Mouse (Mus musculus): Measurements from ENCODE around the gene U2af1l4.

U2af1l4 gene

GRCm38 (mm10) chr7:30563117-30563905 is at the start of gene U2af1l4, which contains the start of the genes Gm49396 and Psenen:
U2af1l4 (plus strand) TSS chr7:30563301.
Gm49396 (plus strand) TSS chr7:30563344.
Psenen (minus strand) TSS chr7:30563627.
- DNase-seq (ENCODE audit: low spot score) = peak; percentile 96

GRCm38 (mm10) chr7:30515003-30515760 is 47.9 kb upstream of the U2af1l4 start:
- no peak for DNase-seq (ENCODE audit: low spot score)

GRCm38 (mm10) chr7:30518325-30518724 is 44.8 kb upstream of the U2af1l4 start:
- DNase-seq (ENCODE audit: low spot score) = no peak

GRCm38 (mm10) chr7:30520396-30520795 is 42.7 kb upstream of the U2af1l4 start:
- no peak for DNase-seq (ENCODE audit: low spot score)

GRCm38 (mm10) chr7:30520856-30521255 is 42.2 kb upstream of the U2af1l4 start:
- no peak for DNase-seq (ENCODE audit: low spot score)

- no peak for DNase-seq (ENCODE audit: low spot score)
Measured at GRCm38 (mm10) chr7:30522871-30523270, 40.2 kb upstream of the U2af1l4 start.

- no peak for DNase-seq (ENCODE audit: low spot score)
Measured at GRCm38 (mm10) chr7:30524487-30524886, 38.6 kb upstream of the U2af1l4 start.

GRCm38 (mm10) chr7:30525954-30526353 is 37.1 kb upstream of the U2af1l4 start:
- no peak for DNase-seq (ENCODE audit: low spot score)

- DNase-seq (ENCODE audit: low spot score) = no peak
Measured at GRCm38 (mm10) chr7:30526399-30526798, 36.7 kb upstream of the U2af1l4 start.

- DNase-seq (ENCODE audit: low spot score) = no peak
Measured at GRCm38 (mm10) chr7:30526981-30527380, 36.1 kb upstream of the U2af1l4 start.

- DNase-seq (ENCODE audit: low spot score) = no peak
Measured at GRCm38 (mm10) chr7:30531291-30531815, 31.7 kb upstream of the U2af1l4 start.

- no peak for DNase-seq (ENCODE audit: low spot score)
Measured at GRCm38 (mm10) chr7:30532931-30533330, 30.2 kb upstream of the U2af1l4 start.

GRCm38 (mm10) chr7:30533941-30534632 is 29.0 kb upstream of the U2af1l4 start:
- no peak for DNase-seq (ENCODE audit: low spot score)

GRCm38 (mm10) chr7:30534633-30535577 is 28.2 kb upstream of the U2af1l4 start, which contains the start of gene Arhgap33:
Arhgap33 (minus strand) TSS chr7:30535060.
- DNase-seq (ENCODE audit: low spot score) = peak; percentile 94

GRCm38 (mm10) chr7:30540572-30540971 is 22.5 kb upstream of the U2af1l4 start:
- DNase-seq (ENCODE audit: low spot score) = no peak

- DNase-seq (ENCODE audit: low spot score) = no peak
Measured at GRCm38 (mm10) chr7:30544327-30544726, 18.8 kb upstream of the U2af1l4 start.

GRCm38 (mm10) chr7:30549880-30550279 is 13.2 kb upstream of the U2af1l4 start:
- DNase-seq (ENCODE audit: low spot score) = no peak

- DNase-seq (ENCODE audit: low spot score) = no peak
Measured at GRCm38 (mm10) chr7:30550603-30551002, 12.5 kb upstream of the U2af1l4 start.

- DNase-seq (ENCODE audit: low spot score) = no peak
Measured at GRCm38 (mm10) chr7:30551445-30552101, 11.5 kb upstream of the U2af1l4 start.
